ENCODE assay signal across 10 mouse cellular contexts in the genomic region with DNA sequence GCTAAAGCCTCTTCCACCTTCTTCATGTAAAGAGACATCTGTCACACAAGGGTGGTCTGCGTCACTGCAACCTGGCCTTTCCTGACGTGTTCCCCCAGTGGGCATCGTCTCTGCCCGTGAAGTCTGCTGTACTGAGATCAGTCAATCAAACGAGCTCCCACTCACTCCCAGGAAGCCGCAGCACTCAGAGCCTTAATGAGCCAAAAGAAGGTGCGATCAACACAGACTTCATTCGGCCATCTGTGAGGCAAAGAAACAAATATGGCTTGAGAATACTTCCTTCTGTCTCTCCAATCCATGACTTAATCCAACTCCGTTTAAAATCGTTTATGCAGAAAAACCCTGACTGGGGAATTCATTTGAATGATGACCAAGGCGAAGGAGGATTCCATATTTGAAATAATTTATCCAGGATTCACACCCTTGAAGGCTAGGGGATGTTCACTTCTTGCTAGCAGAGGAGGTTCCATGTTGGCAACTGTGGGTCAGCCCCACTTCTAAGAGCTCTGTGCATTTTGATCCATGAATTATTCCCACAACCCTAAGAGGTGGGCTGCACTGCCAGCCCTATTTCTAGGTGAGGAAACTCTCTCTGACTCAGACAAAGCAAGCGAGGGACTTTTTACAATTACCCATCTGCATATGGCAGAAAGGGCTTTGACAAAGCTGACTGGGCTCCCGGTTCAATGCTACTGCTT.
DNase-seq lines count a peak whose midpoint lies in the region; ATAC-seq and TF ChIP-seq lines count a peak whose summit lies in the region.
"Had no signal": no experiment of that assay in that cellular context is flagged by ENCODE, and none has a peak within 500 bp of the region (broad histone marks: within the 10 kb centered on the region; RNA-seq: fewer than 3 reads in every experiment).

No protein-coding gene starts in this region.

- no peak for TF ChIP-seq CTCF in forebrain, postnatal 0 days (IDR thresholded peaks at IDR 0.05; ENCODE audit: low read depth)
- no peak for TF ChIP-seq CTCF in stomach, postnatal 0 days (IDR thresholded peaks at IDR 0.05; ENCODE audit: low read depth)

- no peaks in the 10 kb centered on the region for H3K9me3 ChIP-seq in hindbrain, embryonic 13.5 days
- H3K9me3 ChIP-seq in hindbrain, embryonic 14.5 days (ENCODE audit: control insufficient read depth, low read length) = no peaks in the 10 kb centered on the region
- H3K9me3 ChIP-seq in forebrain, postnatal 0 days (ENCODE audit: low read length) = no peaks in the 10 kb centered on the region
- no peaks in the 10 kb centered on the region for H3K9me3 ChIP-seq in stomach, postnatal 0 days (ENCODE audit: control insufficient read depth, low read length)
- H3K9me3 ChIP-seq: liver, embryonic 13.5 days had no signal

- H3K27ac ChIP-seq in hindbrain, embryonic 13.5 days = peak overlapping the region; percentile 6; the same call in 1 of the 2 replicates
- H3K27ac ChIP-seq in hindbrain, embryonic 14.5 days = no peak overlapping the region
- peak overlapping the region; percentile 35 for H3K27ac ChIP-seq in forebrain, postnatal 0 days (ENCODE audit: low read depth, low read length)
- H3K27ac ChIP-seq in stomach, postnatal 0 days (replicated peaks) = no peak overlapping the region
- H3K27ac ChIP-seq: liver, embryonic 13.5 days had no signal

- no peaks in the 10 kb centered on the region for H3K27me3 ChIP-seq in hindbrain, embryonic 13.5 days
- H3K27me3 ChIP-seq in hindbrain, embryonic 14.5 days (ENCODE audit: control insufficient read depth, insufficient read depth, low read length) = no peaks in the 10 kb centered on the region
- no peaks in the 10 kb centered on the region for H3K27me3 ChIP-seq in forebrain, postnatal 0 days (ENCODE audit: insufficient read depth, low read length)
- H3K27me3 ChIP-seq in stomach, postnatal 0 days (ENCODE audit: control insufficient read depth, insufficient read depth, low read length) = no peaks in the 10 kb centered on the region
- H3K27me3 ChIP-seq: liver, embryonic 13.5 days had no signal

- no peaks in the 10 kb centered on the region for H3K36me3 ChIP-seq in hindbrain, embryonic 13.5 days
- H3K36me3 ChIP-seq in hindbrain, embryonic 14.5 days (replicated peaks; ENCODE audit: control insufficient read depth, insufficient read depth) = no peaks in the 10 kb centered on the region
- H3K36me3 ChIP-seq in forebrain, postnatal 0 days (ENCODE audit: insufficient read depth) = no peaks in the 10 kb centered on the region
- no peaks in the 10 kb centered on the region for H3K36me3 ChIP-seq in stomach, postnatal 0 days (ENCODE audit: control insufficient read depth, insufficient read depth, low read length)
- H3K36me3 ChIP-seq: liver, embryonic 13.5 days had no signal

- no peak for DNase-seq in hindbrain, embryonic 14.5 days (ENCODE audit: low spot score)
- DNase-seq in forebrain, postnatal 0 days = peak; percentile 85
- DNase-seq in left cerebral cortex, adult 11 months (ENCODE audit: low spot score) = peak; percentile 48
- DNase-seq in right cerebral cortex, postnatal 14 days = peak; percentile 33
- DNase-seq in adrenal gland, postnatal 10 days = no peak
- no peak for DNase-seq in embryo, embryonic 9.5 days (ENCODE audit: extremely low spot score)
- no peak for DNase-seq in stomach, postnatal 0 days (ENCODE audit: low spot score)
- DNase-seq: embryo, embryonic 11 days; liver, embryonic 13.5 days had no signal

- H3K9ac ChIP-seq in hindbrain, embryonic 13.5 days = no peak overlapping the region
- no peak overlapping the region for H3K9ac ChIP-seq in hindbrain, embryonic 14.5 days
- no peak overlapping the region for H3K9ac ChIP-seq in forebrain, postnatal 0 days
- H3K9ac ChIP-seq in stomach, postnatal 0 days (ENCODE audit: low read length) = no peak overlapping the region
- H3K9ac ChIP-seq: liver, embryonic 13.5 days had no signal

- peaks cover 17% of the 10 kb centered on the region for H3K4me1 ChIP-seq in hindbrain, embryonic 13.5 days (replicated peaks)
- H3K4me1 ChIP-seq in hindbrain, embryonic 14.5 days (replicated peaks; ENCODE audit: control insufficient read depth, insufficient read depth, low read length) = peaks cover 22% of the 10 kb centered on the region; the same call in 1 of the 2 replicates
- peaks cover 15% of the 10 kb centered on the region for H3K4me1 ChIP-seq in forebrain, postnatal 0 days (ENCODE audit: insufficient read depth)
- no peaks in the 10 kb centered on the region; the same call in 1 of the 2 replicates for H3K4me1 ChIP-seq in stomach, postnatal 0 days (replicated peaks; ENCODE audit: control insufficient read depth, insufficient read depth)
- H3K4me1 ChIP-seq: liver, embryonic 13.5 days had no signal

- no peak overlapping the region for H3K4me3 ChIP-seq in hindbrain, embryonic 13.5 days
- no peak overlapping the region for H3K4me3 ChIP-seq in hindbrain, embryonic 14.5 days (replicated peaks; ENCODE audit: low read length)
- H3K4me3 ChIP-seq in forebrain, postnatal 0 days (ENCODE audit: low read depth, low read length) = no peak overlapping the region
- H3K4me3 ChIP-seq in stomach, postnatal 0 days (ENCODE audit: low read depth, low read length) = no peak overlapping the region
- H3K4me3 ChIP-seq: liver, embryonic 13.5 days had no signal

- TF ChIP-seq EP300 in stomach, postnatal 0 days (optimal IDR thresholded peaks at IDR 0.05) = no peak

- H3K4me2 ChIP-seq in hindbrain, embryonic 13.5 days = no peak overlapping the region
- no peak overlapping the region for H3K4me2 ChIP-seq in hindbrain, embryonic 14.5 days (replicated peaks)
- no peak overlapping the region for H3K4me2 ChIP-seq in forebrain, postnatal 0 days (ENCODE audit: low read depth)
- no peak overlapping the region for H3K4me2 ChIP-seq in stomach, postnatal 0 days (replicated peaks; ENCODE audit: low read depth)
- H3K4me2 ChIP-seq: liver, embryonic 13.5 days had no signal

- no peak; the same call in 1 of the 2 replicates for ATAC-seq in hindbrain, embryonic 13.5 days (ENCODE audit: low FRiP score)
- ATAC-seq in hindbrain, embryonic 14.5 days (ENCODE audit: low FRiP score) = no peak
- ATAC-seq in forebrain, postnatal 0 days = peak; percentile 91
- ATAC-seq in stomach, postnatal 0 days (ENCODE audit: low FRiP score, low TSS enrichment) = no peak

- WGBS in hindbrain, embryonic 13.5 days = 52% methylated on average over 13 of the region's 13 CpGs
- WGBS in hindbrain, embryonic 14.5 days = 50% methylated on average over 13 of the region's 13 CpGs
- WGBS in forebrain, postnatal 0 days = 31% methylated on average over 13 of the region's 13 CpGs
- WGBS in stomach, postnatal 0 days = 79% methylated on average over 13 of the region's 13 CpGs

Comparison
In these comparisons a context has a peak if more than half of its experiments do, and no peak if none do; other contexts are left out.
1. H3K27ac ChIP-seq: peak in hindbrain, embryonic 13.5 days (single experiment) and forebrain, postnatal 0 days (single experiment); none in hindbrain, embryonic 14.5 days (single experiment) and stomach, postnatal 0 days (single experiment).
2. DNase-seq: peak in forebrain, postnatal 0 days (single experiment), left cerebral cortex, adult 11 months (single experiment) and right cerebral cortex, postnatal 14 days (single experiment); none in hindbrain, embryonic 14.5 days (single experiment), adrenal gland, postnatal 10 days (single experiment), embryo, embryonic 9.5 days (single experiment) and stomach, postnatal 0 days (single experiment).